Mouse (Mus musculus): ENCODE data around the gene Lrfn1. TPM values are rescaled to one million over a fixed set of nuclear protein-coding genes. Genes with fewer than 3 reads are reported as not detected.

Gene Lrfn1
- polyA plus RNA-seq, 1 experiment from 2014 or later: 6.1 TPM

GRCm38 (mm10) chr7:28430512-28430911, 21.3 kb upstream of the Lrfn1 start:
- Histone ChIP-seq H3K4me1 (replicated peaks; ENCODE audit: control insufficient read depth, insufficient read depth, low read length) (peaks cover 13% of the 10 kb centered on the region), H3K9ac (ENCODE audit: low read length) (no peak overlapping the region), H3K4me3 (ENCODE audit: low read depth, low read length) (no peak overlapping the region), H3K27me3 (ENCODE audit: control insufficient read depth, insufficient read depth, low read length) (no peaks in the 10 kb centered on the region), H3K36me3 (ENCODE audit: control insufficient read depth, insufficient read depth, low read length) (no peaks in the 10 kb centered on the region; the same call in 1 of the 2 replicates), H3K4me2 (ENCODE audit: low read depth, low read length, severe bottlenecking) (no peak overlapping the region), H3K9me3 (ENCODE audit: control insufficient read depth, low read length) (no peaks in the 10 kb centered on the region), H3K27ac (ENCODE audit: low read depth, low read length) (no peak overlapping the region)
- DNase-seq (ENCODE audit: low spot score) (no peak), ATAC-seq (replicated peaks; ENCODE audit: low FRiP score) (no peak)
- 83% methylated on average over 1 of the region's 1 CpGs for WGBS

DNA sequence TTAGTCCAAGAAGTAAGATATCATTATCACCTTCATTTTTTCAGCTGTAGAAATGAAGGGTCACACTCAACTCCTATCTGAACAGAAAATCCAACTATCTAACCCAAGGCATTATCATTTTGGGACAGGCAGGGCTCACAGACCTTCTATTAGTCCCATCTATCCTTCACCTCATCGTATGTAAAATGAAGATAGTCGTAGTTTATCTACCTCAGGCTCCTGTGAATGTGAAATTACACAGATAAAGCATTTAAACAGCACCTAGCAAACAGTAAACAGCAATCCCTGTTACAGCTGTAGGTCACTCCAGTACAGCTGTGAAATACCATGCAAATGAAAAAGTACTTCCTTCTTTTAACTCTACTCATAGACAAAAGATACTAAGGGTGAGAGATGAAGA, 19.5 kb upstream of the Lrfn1 start:
- WGBS: 87% methylated on average over 2 of the region's 2 CpGs
- Histone ChIP-seq H3K4me3 (ENCODE audit: low read depth, low read length) (no peak overlapping the region), H3K27me3 (ENCODE audit: control insufficient read depth, insufficient read depth, low read length) (no peaks in the 10 kb centered on the region), H3K27ac (ENCODE audit: low read depth, low read length) (no peak overlapping the region), H3K36me3 (ENCODE audit: control insufficient read depth, insufficient read depth, low read length) (no peaks in the 10 kb centered on the region; the same call in 1 of the 2 replicates), H3K9me3 (ENCODE audit: control insufficient read depth, low read length) (no peaks in the 10 kb centered on the region), H3K9ac (ENCODE audit: low read length) (no peak overlapping the region), H3K4me1 (replicated peaks; ENCODE audit: control insufficient read depth, insufficient read depth, low read length) (peaks cover 13% of the 10 kb centered on the region), H3K4me2 (ENCODE audit: low read depth, low read length, severe bottlenecking) (no peak overlapping the region)
- ATAC-seq (replicated peaks; ENCODE audit: low FRiP score) (no peak), DNase-seq (ENCODE audit: low spot score) (no peak)

DNA sequence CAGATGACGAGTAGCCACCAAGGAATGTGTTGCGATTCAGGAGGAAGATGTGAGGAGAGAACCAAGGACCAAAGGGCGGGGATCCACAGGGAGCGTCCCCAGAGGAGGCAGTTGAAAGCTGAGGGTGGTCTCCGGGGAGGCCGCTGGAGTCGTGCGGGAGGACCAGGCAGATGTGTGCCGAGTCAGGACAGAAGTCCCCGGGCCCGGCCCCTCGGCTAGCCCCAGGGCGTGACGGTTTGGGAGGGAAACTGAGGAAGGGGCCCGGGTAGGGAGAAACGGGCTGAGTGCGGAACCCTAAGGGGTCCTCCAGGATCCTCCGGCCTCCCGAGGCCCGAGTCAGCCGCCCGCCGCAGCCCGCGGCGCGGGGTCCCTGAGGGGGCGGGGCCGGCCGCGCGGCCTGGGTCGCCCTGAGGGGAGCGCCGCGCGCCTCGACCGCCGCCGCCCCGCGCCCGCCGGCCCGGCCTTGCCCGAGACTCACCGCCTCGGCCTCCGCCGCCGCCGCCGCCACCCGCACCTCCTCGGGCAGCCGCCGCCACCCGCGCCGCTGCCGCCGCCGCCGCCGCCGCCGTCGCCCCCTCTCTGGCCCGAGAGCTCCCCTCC, 16.0 kb upstream of the Lrfn1 start:
- peak; percentile 10 for ATAC-seq (replicated peaks; ENCODE audit: low FRiP score)
- peak overlapping the region; percentile 85 for H3K9ac ChIP-seq (ENCODE audit: low read length)
- WGBS: 2% methylated on average over 14 of the region's 70 CpGs
- H3K4me2 ChIP-seq (ENCODE audit: low read depth, low read length, severe bottlenecking): peak overlapping the region; percentile 86
- peak overlapping the region; percentile 75 for H3K4me3 ChIP-seq (ENCODE audit: low read depth, low read length)
- no peaks in the 10 kb centered on the region; the same call in 1 of the 2 replicates for H3K36me3 ChIP-seq (ENCODE audit: control insufficient read depth, insufficient read depth, low read length)
- no peaks in the 10 kb centered on the region for H3K27me3 ChIP-seq (ENCODE audit: control insufficient read depth, insufficient read depth, low read length)
- H3K4me1 ChIP-seq (replicated peaks; ENCODE audit: control insufficient read depth, insufficient read depth, low read length): peaks cover 13% of the 10 kb centered on the region
- no peaks in the 10 kb centered on the region for H3K9me3 ChIP-seq (ENCODE audit: control insufficient read depth, low read length)
- no peak overlapping the region for H3K27ac ChIP-seq (ENCODE audit: low read depth, low read length)
- peak; percentile 71 for DNase-seq (ENCODE audit: low spot score)

DNA sequence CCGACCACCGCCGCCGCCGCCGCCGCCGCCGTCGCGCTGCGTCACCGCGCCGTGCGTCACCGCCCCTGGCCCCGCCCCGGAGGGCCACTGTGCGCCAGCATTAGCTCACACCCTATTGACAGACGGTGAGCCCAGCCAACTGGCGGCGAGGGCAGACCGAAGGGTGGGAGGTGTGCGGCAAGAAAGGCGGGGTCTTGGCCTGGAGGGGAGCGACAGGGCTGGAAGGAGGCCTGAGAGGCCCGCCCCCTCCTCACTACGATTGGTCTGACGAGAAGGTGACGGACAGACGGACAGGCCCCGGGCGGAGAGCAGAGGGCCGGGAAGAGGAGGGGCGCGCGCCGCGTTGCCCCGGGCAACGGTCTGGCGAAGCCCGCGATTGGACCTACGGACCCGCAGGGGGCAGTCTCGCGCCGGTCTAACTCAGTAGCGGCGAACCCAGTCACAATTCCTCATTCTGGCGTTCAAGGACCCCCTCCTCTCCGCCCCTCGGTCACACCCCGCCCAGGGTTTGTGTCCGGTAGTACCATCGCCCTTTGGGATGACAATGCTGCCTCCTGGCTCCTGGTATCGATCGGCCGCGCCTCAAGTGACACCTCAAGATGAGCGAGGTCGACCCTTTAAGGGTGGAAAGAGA, 15.4 kb upstream of the Lrfn1 start:
- peak; percentile 99 for ATAC-seq (replicated peaks; ENCODE audit: low FRiP score)
- Histone ChIP-seq H3K9me3 (ENCODE audit: control insufficient read depth, low read length) (no peaks in the 10 kb centered on the region), H3K4me1 (replicated peaks; ENCODE audit: control insufficient read depth, insufficient read depth, low read length) (peaks cover 13% of the 10 kb centered on the region), H3K4me2 (ENCODE audit: low read depth, low read length, severe bottlenecking) (peak overlapping the region; percentile 73), H3K27ac (ENCODE audit: low read depth, low read length) (no peak overlapping the region), H3K4me3 (ENCODE audit: low read depth, low read length) (peak overlapping the region; percentile 75), H3K27me3 (ENCODE audit: control insufficient read depth, insufficient read depth, low read length) (no peaks in the 10 kb centered on the region), H3K36me3 (ENCODE audit: control insufficient read depth, insufficient read depth, low read length) (no peaks in the 10 kb centered on the region; the same call in 1 of the 2 replicates), H3K9ac (ENCODE audit: low read length) (peak overlapping the region; percentile 85)
- DNase-seq (ENCODE audit: low spot score): peak; percentile 100
- WGBS: under 1% methylated on average over 49 of the region's 64 CpGs

DNA sequence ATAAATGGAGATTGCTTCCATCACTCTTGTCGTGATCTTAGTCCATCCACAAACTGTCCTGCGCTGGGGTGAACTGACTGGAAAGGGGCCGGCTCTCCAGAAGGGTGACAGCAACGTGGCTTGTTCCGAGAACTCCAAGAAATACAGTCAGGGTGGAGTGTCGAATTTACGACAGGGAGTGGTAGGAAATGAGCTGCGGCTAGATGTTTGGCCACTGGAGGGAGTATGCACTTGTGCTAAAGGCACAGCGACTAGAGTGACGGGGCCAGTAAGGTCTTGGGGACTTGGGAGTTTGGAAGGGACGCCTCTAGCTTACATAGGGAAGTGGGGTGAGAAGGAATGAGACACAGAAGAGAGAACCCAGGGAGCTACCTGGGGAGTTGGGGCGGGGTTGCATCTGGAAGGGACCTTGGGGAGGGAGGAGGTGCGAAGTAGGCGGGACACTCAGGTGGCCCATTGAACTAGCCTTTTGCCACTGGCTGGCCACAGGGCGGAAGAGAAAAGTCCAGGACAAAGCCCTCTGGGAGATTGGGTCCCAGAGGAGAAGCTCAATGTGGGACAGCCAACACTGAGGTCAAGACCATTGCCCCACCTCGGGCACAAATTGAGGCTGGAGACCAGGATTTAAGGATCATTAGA, 14.7 kb upstream of the Lrfn1 start, which contains the start of gene Gmfg:
Gene Gmfg, plus strand, starts transcription at position 516 of the 639 bp plus-strand sequence.
- no peaks in the 10 kb centered on the region for H3K27me3 ChIP-seq (ENCODE audit: control insufficient read depth, insufficient read depth, low read length)
- peak; percentile 49 for ATAC-seq (replicated peaks; ENCODE audit: low FRiP score)
- peak; percentile 85 for DNase-seq (ENCODE audit: low spot score)
- peak within 1 kb of the TSS; percentile 45 for H3K9ac ChIP-seq (ENCODE audit: low read length)
- no peak within 1 kb of the TSS for H3K27ac ChIP-seq (ENCODE audit: low read depth, low read length)
- H3K4me1 ChIP-seq (replicated peaks; ENCODE audit: control insufficient read depth, insufficient read depth, low read length): peaks cover 13% of the 10 kb centered on the region
- H3K4me2 ChIP-seq (ENCODE audit: low read depth, low read length, severe bottlenecking): peak within 1 kb of the TSS; percentile 73
- H3K9me3 ChIP-seq (ENCODE audit: control insufficient read depth, low read length): no peaks in the 10 kb centered on the region
- peak within 1 kb of the TSS; percentile 75 for H3K4me3 ChIP-seq (ENCODE audit: low read depth, low read length)
- H3K36me3 ChIP-seq (ENCODE audit: control insufficient read depth, insufficient read depth, low read length): no peaks in the 10 kb centered on the region
- WGBS: under 1% methylated on average over 16 of the region's 16 CpGs

DNA sequence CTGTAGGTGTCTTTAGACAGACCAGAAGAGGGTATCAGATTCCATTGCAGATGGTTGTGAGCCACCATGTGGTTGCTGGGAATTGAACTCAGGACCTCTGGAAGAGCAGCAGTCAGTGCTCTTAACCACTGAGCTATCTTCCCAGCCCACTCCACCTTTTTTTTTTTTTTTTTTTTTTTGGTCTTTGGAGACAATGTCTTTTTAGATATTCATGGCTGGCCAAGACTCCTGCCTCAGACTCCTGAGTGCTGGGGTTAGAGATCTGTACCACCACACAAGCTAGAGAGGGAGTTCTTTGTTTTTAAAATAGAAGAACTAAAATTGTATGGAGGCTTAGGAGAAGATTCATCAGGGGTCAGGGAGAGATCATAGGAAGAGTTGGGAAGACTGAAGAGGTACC, 13.8 kb upstream of the Lrfn1 start:
- DNase-seq (ENCODE audit: low spot score) (no peak), ATAC-seq (replicated peaks; ENCODE audit: low FRiP score) (no peak)
- H3K4me1 ChIP-seq (replicated peaks; ENCODE audit: control insufficient read depth, insufficient read depth, low read length): peaks cover 13% of the 10 kb centered on the region

DNA sequence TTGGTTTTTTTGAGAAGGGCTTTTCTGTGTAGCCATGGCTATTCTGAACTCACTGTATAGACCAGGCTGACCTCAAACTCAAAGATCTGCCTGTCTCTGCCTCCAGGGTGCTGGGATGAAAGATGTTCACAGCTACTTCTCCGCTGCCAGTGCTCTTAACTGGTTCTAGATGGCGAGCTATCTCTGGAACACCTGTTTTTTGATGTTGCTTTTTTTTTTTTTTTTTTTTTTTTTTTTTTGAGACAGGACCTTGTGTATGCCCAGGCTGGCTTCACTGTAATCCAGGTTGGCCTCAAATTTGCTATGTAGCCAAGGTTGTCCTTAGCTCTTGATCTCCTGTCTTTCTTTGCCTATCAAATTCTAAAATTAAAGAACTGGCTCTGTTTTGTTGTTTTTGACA, 13.0 kb upstream of the Lrfn1 start:
- no peak overlapping the region for H3K4me2 ChIP-seq (ENCODE audit: low read depth, low read length, severe bottlenecking)
- no peaks in the 10 kb centered on the region for H3K9me3 ChIP-seq (ENCODE audit: control insufficient read depth, low read length)
- H3K27me3 ChIP-seq (ENCODE audit: control insufficient read depth, insufficient read depth, low read length): no peaks in the 10 kb centered on the region
- no peak overlapping the region for H3K9ac ChIP-seq (ENCODE audit: low read length)
- no peak for DNase-seq (ENCODE audit: low spot score)
- H3K4me3 ChIP-seq (ENCODE audit: low read depth, low read length): no peak overlapping the region
- WGBS: 88% methylated on average over 2 of the region's 2 CpGs
- ATAC-seq (replicated peaks; ENCODE audit: low FRiP score): no peak
- H3K36me3 ChIP-seq (ENCODE audit: control insufficient read depth, insufficient read depth, low read length): no peaks in the 10 kb centered on the region
- peaks cover 9% of the 10 kb centered on the region; the same call in 1 of the 2 replicates for H3K4me1 ChIP-seq (replicated peaks; ENCODE audit: control insufficient read depth, insufficient read depth, low read length)
- H3K27ac ChIP-seq (ENCODE audit: low read depth, low read length): no peak overlapping the region

More for the DNA sequence above, 13.8 kb upstream of the Lrfn1 start:
- Histone ChIP-seq H3K36me3 (ENCODE audit: control insufficient read depth, insufficient read depth, low read length) (no peaks in the 10 kb centered on the region), H3K4me3 (ENCODE audit: low read depth, low read length) (no peak overlapping the region), H3K9me3 (ENCODE audit: control insufficient read depth, low read length) (no peaks in the 10 kb centered on the region), H3K27ac (ENCODE audit: low read depth, low read length) (no peak overlapping the region), H3K27me3 (ENCODE audit: control insufficient read depth, insufficient read depth, low read length) (no peaks in the 10 kb centered on the region), H3K4me2 (ENCODE audit: low read depth, low read length, severe bottlenecking) (no peak overlapping the region), H3K9ac (ENCODE audit: low read length) (no peak overlapping the region)

DNA sequence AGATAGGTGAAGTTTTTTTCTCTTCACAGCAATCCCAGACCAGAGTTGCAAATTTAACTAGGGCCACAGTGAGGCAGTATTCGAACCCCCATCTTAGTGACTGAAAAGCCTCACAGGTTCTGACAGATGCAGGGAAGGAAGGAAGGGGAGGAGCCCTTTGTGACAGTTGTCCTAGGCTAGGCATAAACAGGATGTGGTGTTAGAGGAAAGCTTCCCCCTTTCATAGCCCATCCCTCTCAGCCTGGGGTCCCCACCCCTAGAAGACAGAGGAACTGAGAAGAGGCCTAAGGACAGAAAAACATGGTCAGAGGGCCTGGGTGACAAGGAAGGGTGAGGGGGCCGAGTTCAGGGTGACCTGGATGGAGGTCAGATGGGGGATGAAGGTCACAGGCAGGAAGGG, 11.0 kb upstream of the Lrfn1 start:
- no peaks in the 10 kb centered on the region for H3K36me3 ChIP-seq (ENCODE audit: control insufficient read depth, insufficient read depth, low read length)
- no peaks in the 10 kb centered on the region for H3K27me3 ChIP-seq (ENCODE audit: control insufficient read depth, insufficient read depth, low read length)
- no peak overlapping the region for H3K4me3 ChIP-seq (ENCODE audit: low read depth, low read length)
- no peak overlapping the region for H3K9ac ChIP-seq (ENCODE audit: low read length)
- H3K4me2 ChIP-seq (ENCODE audit: low read depth, low read length, severe bottlenecking): no peak overlapping the region
- no peak overlapping the region for H3K27ac ChIP-seq (ENCODE audit: low read depth, low read length)
- H3K9me3 ChIP-seq (ENCODE audit: control insufficient read depth, low read length): no peaks in the 10 kb centered on the region
- ATAC-seq (replicated peaks; ENCODE audit: low FRiP score) (no peak), DNase-seq (ENCODE audit: low spot score) (no peak)
- no peaks in the 10 kb centered on the region for H3K4me1 ChIP-seq (replicated peaks; ENCODE audit: control insufficient read depth, insufficient read depth, low read length)
- WGBS: 64% methylated on average over 2 of the region's 2 CpGs

Data from forebrain, embryonic 11.5 days (tissue).